Mouse (Mus musculus): Measurements from ENCODE around the gene Per3. TPM values are rescaled to one million over a fixed set of nuclear protein-coding genes. Genes with fewer than 3 reads are reported as not detected.

The Per3 gene
- 4.4 and 5.9 TPM in 2 replicates for polyA plus RNA-seq (2015; fragmentation: Nextera tagmentation; extraction: Ambion mirVana)

DNA sequence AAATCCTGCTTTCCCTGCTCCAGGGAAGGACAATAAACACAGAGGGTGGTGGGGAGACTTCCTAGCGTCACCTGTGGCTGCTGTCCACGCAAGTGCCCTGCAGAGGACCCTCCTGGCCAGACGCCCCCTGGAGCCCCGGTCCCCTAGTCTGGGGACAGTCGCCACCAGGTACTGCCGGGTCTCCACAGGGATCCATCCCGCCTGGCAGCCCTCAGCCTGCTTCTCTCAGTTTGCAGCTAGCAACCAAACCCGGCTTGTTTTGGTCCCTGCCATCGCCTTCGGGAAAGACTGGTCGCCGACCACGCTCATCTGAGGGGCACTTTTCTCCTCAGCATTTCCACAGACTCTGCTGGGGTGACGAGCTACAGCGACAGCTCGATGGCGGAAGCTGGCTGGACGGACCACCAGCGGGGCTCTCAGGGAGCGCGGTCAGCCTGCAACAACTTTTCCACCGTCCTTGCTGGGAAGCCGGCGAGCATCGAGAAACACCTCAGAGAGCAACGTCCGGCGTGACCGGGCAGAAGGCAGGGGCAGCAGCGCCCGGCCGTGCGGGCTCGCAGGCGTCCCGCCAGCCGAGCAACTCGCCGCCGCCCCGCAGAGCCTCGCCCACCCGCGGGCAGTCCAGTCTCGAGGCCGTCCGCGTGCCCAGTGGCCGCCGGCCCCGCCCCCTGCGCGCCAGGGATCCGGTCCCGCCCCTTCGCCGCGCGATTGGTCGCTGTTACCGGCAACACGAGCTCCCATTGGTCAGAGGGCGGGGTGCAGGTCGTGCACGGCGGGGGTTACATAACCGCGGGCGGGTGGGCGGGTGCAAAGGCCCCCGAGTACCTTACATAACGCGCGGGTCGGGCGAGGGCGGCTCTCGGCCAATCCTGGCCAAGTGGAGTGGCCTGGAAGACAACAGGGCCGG lies at the start of gene Per3:
Per3 (minus strand) TSS at position 629 of the 907 bp plus-strand sequence.

DNA sequence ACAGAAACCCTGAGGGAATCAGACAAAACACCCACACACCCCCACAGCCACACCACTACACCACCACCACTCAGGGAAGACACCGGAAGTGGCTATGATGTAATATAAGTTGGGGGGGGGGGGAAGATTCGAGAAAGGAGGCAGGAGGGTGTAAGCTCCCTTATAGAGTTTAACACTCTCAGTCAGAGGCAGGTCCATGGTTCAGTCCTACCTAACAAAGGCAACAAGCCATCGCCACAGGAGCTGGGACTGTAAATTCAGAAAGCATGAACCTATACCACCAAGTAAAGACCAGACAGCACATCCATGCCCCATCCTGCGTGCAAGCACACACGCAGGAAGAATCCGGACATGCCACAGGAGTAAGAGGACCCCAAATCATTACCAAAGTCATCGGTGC lies 44.8 kb upstream of the Per3 start, which contains the start of gene Gm13090:
Gm13090 (plus strand) TSS at position 301 of the 400 bp plus-strand sequence.

DNA sequence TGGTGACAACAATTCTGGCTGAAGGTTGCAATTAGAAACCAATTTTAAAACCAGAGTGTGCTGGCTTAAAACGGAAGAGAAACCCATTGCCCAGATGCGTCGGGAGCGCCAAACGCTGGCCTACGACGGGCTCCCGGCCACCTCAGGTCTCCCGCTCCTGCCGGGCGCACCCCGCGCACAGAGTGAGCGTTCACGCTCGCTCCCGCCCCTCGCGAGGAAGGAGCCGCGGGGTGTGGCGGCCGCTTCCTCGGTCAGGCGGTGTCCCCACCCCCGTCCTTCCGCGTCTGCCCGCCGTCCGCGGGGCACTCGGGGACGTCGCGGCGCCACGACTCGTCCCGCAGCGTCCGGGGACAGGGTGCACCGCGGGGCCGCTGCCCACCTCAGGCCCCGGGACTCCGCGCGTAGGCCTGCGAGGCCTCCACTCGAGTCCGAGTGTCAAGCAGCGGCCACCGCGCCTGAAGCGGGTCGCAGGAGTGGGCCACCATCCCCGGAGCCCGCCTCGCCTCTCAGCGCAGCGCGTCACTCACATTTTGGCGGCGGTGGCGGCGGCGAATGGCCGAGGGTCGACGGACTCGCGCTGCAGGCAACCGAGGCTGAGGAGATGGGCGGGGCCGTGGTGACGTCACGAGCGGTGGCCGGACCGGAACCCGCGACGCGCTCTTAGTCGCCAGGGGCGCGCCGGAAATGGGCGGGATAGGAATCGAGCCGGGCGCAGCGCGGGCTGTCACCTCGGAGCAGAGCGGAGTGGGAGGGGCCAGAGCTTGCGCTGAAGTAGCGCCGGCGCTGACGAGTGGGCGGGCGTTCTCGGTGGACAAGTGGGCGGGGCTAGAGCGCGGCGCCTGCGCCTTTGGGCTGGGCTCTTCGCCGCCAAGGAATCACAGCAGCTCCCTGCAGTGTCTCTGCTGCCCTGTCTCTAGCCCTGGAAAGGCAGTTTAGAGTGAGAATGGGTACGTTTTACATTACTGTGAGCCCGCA lies 13.2 kb upstream of the Per3 start, which contains the start of gene Vamp3:
Vamp3 (minus strand) TSS at position 617 of the 975 bp plus-strand sequence.

DNA sequence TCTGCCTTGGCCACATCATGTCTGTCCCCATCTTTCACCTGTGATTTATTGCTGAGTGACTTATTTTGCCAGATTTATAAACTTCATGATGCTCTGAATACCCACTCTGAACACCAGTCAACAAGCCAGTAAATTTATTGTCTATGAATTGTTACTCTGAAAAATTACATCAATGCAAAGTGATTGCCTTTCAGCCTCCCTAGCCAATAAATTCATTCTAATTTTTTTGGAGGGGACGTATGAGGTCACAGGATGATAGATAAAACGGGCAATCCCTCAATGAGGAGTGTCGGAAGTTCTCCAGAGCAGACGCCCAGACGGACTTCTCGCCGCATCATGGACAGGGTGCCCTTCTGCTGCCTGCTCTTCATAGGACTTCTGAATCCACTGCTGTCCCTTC lies 47.7 kb downstream of the Per3 start, which contains the start of gene Uts2:
Uts2 (plus strand) TSS at position 301 of the 400 bp plus-strand sequence.

Other genes with a start within 250 kb of the Per3 start
- 5.7 and 7.0 TPM in 2 replicates for gene Errfi1, start 190.7 kb downstream of the Per3 start, polyA plus RNA-seq (2015; fragmentation: Nextera tagmentation; extraction: Ambion mirVana)
- gene Park7, start 130.2 kb downstream of the Per3 start, polyA plus RNA-seq (2015; fragmentation: Nextera tagmentation; extraction: Ambion mirVana), result 285 and 287 TPM in 2 replicates
- 0.64 and 0.72 TPM in 2 replicates for gene Tnfrsf9, start 130.1 kb downstream of the Per3 start, polyA plus RNA-seq (2015; fragmentation: Nextera tagmentation; extraction: Ambion mirVana)
- gene Uts2, start 47.6 kb downstream of the Per3 start, polyA plus RNA-seq (2015; fragmentation: Nextera tagmentation; extraction: Ambion mirVana), result not detected in 2 replicates
- gene Vamp3, start 13.3 kb upstream of the Per3 start, polyA plus RNA-seq (2015; fragmentation: Nextera tagmentation; extraction: Ambion mirVana), result 52.5 and 58.3 TPM in 2 replicates
- gene Gm13090, start 44.9 kb upstream of the Per3 start, polyA plus RNA-seq (2015; fragmentation: Nextera tagmentation; extraction: Ambion mirVana), result not detected in 2 replicates

All from spleen, postnatal 0 days (tissue).